ENCODE assay signal across 9 mouse cellular contexts in the genomic region with DNA sequence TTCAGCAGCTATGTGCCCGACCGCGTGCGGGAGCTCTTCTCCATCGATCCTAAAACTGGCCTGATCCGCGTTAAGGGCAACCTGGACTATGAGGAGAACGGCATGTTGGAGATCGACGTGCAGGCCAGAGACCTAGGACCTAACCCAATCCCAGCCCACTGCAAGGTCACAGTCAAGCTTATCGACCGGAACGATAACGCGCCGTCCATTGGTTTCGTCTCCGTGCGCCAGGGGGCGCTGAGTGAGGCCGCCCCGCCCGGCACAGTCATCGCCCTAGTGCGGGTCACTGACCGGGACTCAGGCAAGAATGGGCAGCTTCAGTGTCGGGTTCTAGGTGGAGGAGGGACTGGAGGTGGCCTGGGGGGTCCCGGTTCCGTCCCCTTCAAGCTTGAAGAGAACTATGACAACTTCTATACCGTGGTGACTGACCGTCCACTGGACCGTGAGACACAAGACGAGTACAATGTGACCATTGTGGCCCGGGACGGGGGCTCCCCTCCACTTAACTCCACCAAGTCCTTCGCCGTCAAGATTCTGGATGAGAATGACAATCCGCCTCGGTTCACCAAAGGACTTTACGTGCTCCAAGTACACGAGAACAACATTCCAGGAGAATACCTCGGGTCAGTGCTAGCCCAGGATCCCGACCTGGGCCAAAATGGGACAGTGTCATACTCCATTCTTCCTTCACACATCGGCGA. TPM values are rescaled to one million over a fixed set of nuclear protein-coding genes. Genes with fewer than 3 reads are reported as not detected.
DNase-seq lines count a peak whose midpoint lies in the region; ATAC-seq and TF ChIP-seq lines count a peak whose summit lies in the region.
"Had no signal": no experiment of that assay in that cellular context is flagged by ENCODE, and none has a peak within 500 bp of the region (broad histone marks: within the 10 kb centered on the region; RNA-seq: fewer than 3 reads in every experiment).

No protein-coding gene starts in this region.

- peak overlapping the region; percentile 22; the same call in 1 of the 2 replicates for H3K4me3 ChIP-seq in G1E (ENCODE audit: low read depth, low read length)
- peak overlapping the region; percentile 69 for H3K4me3 ChIP-seq in hindbrain, embryonic 10.5 days
- peak overlapping the region; percentile 59 for H3K4me3 ChIP-seq in lung, embryonic 15.5 days

- peaks cover 53% of the 10 kb centered on the region for H3K9me3 ChIP-seq in G1E (replicated peaks)
- H3K9me3 ChIP-seq in hindbrain, embryonic 10.5 days: no peaks in the 10 kb centered on the region
- H3K9me3 ChIP-seq in lung, embryonic 15.5 days: no peaks in the 10 kb centered on the region

- no peaks in the 10 kb centered on the region; the same call in 1 of the 2 replicates for H3K4me1 ChIP-seq in G1E (ENCODE audit: insufficient read depth, low read depth, low read length)
- peaks cover 39% of the 10 kb centered on the region for H3K4me1 ChIP-seq in hindbrain, embryonic 10.5 days (replicated peaks)
- peaks cover 31% of the 10 kb centered on the region for H3K4me1 ChIP-seq in lung, embryonic 15.5 days

- no peak for TF ChIP-seq CTCF in G1E (IDR thresholded peaks at IDR 0.05; ENCODE audit: low read depth, low read length)

- DNase-seq in G1E (ENCODE audit: low spot score): no peak
- DNase-seq in cerebellum, adult 9-11 months: peak; percentile 17
- peak; percentile 56 to 61 for DNase-seq in frontal cortex, postnatal 25 days (ENCODE audit: low spot score in 2 of 2)
- DNase-seq in hindbrain, embryonic 10.5 days (ENCODE audit: low spot score): peak; percentile 75
- peak; percentile 44 to 57 for DNase-seq in layer of hippocampus, adult 8-10 months (ENCODE audit: low spot score in 2 of 2)
- DNase-seq in retina, embryonic 14.5 days (ENCODE audit: low spot score): peak; percentile 77
- DNase-seq in natural killer cell, adult 2 months (ENCODE audit: low spot score in 2 of 2): no peak

- H3K4me2 ChIP-seq in lung, embryonic 15.5 days: peak overlapping the region; percentile 92

- H3K27me3 ChIP-seq in G1E (ENCODE audit: insufficient read depth, low read length): peaks cover 2% of the 10 kb centered on the region; the same call in 1 of the 2 replicates
- peaks cover 41% of the 10 kb centered on the region for H3K27me3 ChIP-seq in hindbrain, embryonic 10.5 days (ENCODE audit: insufficient read depth, poor library complexity, severe bottlenecking)
- H3K27me3 ChIP-seq in lung, embryonic 15.5 days: peaks cover 28% of the 10 kb centered on the region

- H3K27ac ChIP-seq in hindbrain, embryonic 10.5 days: no peak overlapping the region
- H3K27ac ChIP-seq in lung, embryonic 15.5 days: no peak overlapping the region

- H3K9ac ChIP-seq in lung, embryonic 15.5 days: peak overlapping the region; percentile 53; the same call in 1 of the 2 replicates

- no peaks in the 10 kb centered on the region for H3K36me3 ChIP-seq in G1E (replicated peaks)
- H3K36me3 ChIP-seq in hindbrain, embryonic 10.5 days: no peaks in the 10 kb centered on the region
- H3K36me3 ChIP-seq in lung, embryonic 15.5 days: no peaks in the 10 kb centered on the region

- 8% methylated on average over 45 of the region's 45 CpGs for WGBS in hindbrain, embryonic 10.5 days
- WGBS in lung, embryonic 15.5 days: 8% methylated on average over 45 of the region's 45 CpGs

- no peak for ATAC-seq in G1E (ENCODE audit: extremely low read depth, insufficient number of reproducible peaks, low FRiP score, poor library complexity, severe bottlenecking)
- no peak for ATAC-seq in lung, embryonic 15.5 days (ENCODE audit: borderline replicate concordance, extremely low read depth, low FRiP score, low TSS enrichment)

RNA-seq across cellular contexts. Expression of a gene that starts 3.7 kb away (rescaled TPM):
- total RNA-seq in G1E (2014; fragmentation: Nextera tagmentation): not detected in 2 replicates
- 0.05 and 0.12 TPM in 2 replicates for total RNA-seq in G1E (2017)
- not detected in 2 replicates for polyA plus RNA-seq in G1E (2012)
- 4.5 and 6.8 TPM in 2 replicates for polyA plus RNA-seq in hindbrain, embryonic 10.5 days (2016; fragmentation: Nextera tagmentation; extraction: Ambion mirVana)
- 10 to 100 TPM; 37.0 to 43.3 (median 40.7) TPM for total RNA-seq in layer of hippocampus, adult 8-10 months (2022)
- 16.3 and 18.8 TPM in 2 replicates for polyA plus RNA-seq in lung, embryonic 15.5 days (2015; fragmentation: Nextera tagmentation; extraction: Ambion mirVana)
- total RNA-seq: neutrophil, adult 5-6 weeks had no signal

Comparison
In these comparisons a context has a peak if more than half of its experiments do, and no peak if none do; other contexts are left out.
1. DNase-seq: peak in cerebellum, adult 9-11 months (single experiment), frontal cortex, postnatal 25 days (2 of 2), hindbrain, embryonic 10.5 days (single experiment), layer of hippocampus, adult 8-10 months (2 of 2) and retina, embryonic 14.5 days (single experiment); none in G1E (single experiment) and natural killer cell, adult 2 months (0 of 2).
2. Peak in every context shown above with its lines, with median percentiles within 50 percentile points of each other: H3K4me3 ChIP-seq.